Mouse (Mus musculus) c-Kit-positive CD71-positive TER-119-negative erythroid progenitor cells, embryonic 14.5 days (primary cell): ENCODE data around the gene Dmrt2.

Experiments
- DNase-seq: peaks from one replicate; pipeline ENCODE4 v3.0.0-alpha.2; 2013; ENCODE audit warnings: low read depth

Dmrt2 gene

GRCm38 (mm10) chr19:25675866-25676440 is 3.7 kb downstream of the Dmrt2 start:
- DNase-seq, result no peak

GRCm38 (mm10) chr19:25698850-25699249 is 26.6 kb downstream of the Dmrt2 start:
- no peak for DNase-seq

GRCm38 (mm10) chr19:25713382-25713781 is 41.2 kb downstream of the Dmrt2 start:
- DNase-seq, result no peak

GRCm38 (mm10) chr19:25714927-25715326 is 42.7 kb downstream of the Dmrt2 start:
- no peak for DNase-seq

GRCm38 (mm10) chr19:25722616-25723015 is 50.4 kb downstream of the Dmrt2 start:
- DNase-seq, result no peak
